Mouse (Mus musculus) heart, embryonic 15.5 days (tissue): Measurements from ENCODE around the gene Igf1. TPM values are rescaled to one million over a fixed set of nuclear protein-coding genes. Genes with fewer than 3 reads are reported as not detected.

Source experiments
- ATAC-seq: fragments of 200-750 bp; cut with Nextera tagmentation; replicated peaks from 2 replicates; pipeline ENCODE4 v1.8.0; 2017; ENCODE audit warnings: low read depth, moderate TSS enrichment; ENCODE audit not compliant: insufficient number of reproducible peaks, insufficient read depth, low FRiP score
- H3K27ac ChIP-seq: fragments of 300-500 bp; sonication (generic); 2 replicates; pipeline ENCODE4 v1.5.1; 2015; ENCODE audit warnings: mild to moderate bottlenecking, inconsistent platforms
- H3K27me3 ChIP-seq: fragments of 300-500 bp; sonication (generic); 2 replicates; pipeline ENCODE4 v1.6.1; 2015; ENCODE audit warnings: inconsistent platforms
- H3K36me3 ChIP-seq: fragments of 300-500 bp; sonication (generic); 2 replicates; pipeline ENCODE4 v1.6.1; 2015; ENCODE audit warnings: mild to moderate bottlenecking, inconsistent platforms
- H3K4me1 ChIP-seq: fragments of 300-500 bp; sonication (generic); replicated peaks from 2 replicates; pipeline ENCODE4 v1.6.1; 2015; ENCODE audit warnings: inconsistent platforms
- H3K4me2 ChIP-seq: fragments of 300-500 bp; sonication (generic); 2 replicates; pipeline ENCODE4 v1.6.1; 2015; ENCODE audit warnings: inconsistent platforms, mild to moderate bottlenecking, moderate library complexity
- H3K4me3 ChIP-seq: fragments of 300-500 bp; sonication (generic); 2 replicates; pipeline ENCODE4 v1.5.1; 2015; ENCODE audit warnings: mild to moderate bottlenecking, inconsistent platforms
- H3K9ac ChIP-seq: fragments of 300-500 bp; sonication (generic); 2 replicates; pipeline ENCODE4 v1.6.1; 2015; ENCODE audit warnings: mild to moderate bottlenecking, inconsistent platforms
- H3K9me3 ChIP-seq: fragments of 300-500 bp; sonication (generic); replicated peaks from 2 replicates; pipeline ENCODE4 v1.6.1; 2016; ENCODE audit warnings: inconsistent platforms
- WGBS: fragments of 180-500 bp; shearing (Covaris S2); methylation state at CpG from one replicate; pipeline ENCODE4 v1.1.7; 2015; ENCODE audit warnings: mixed read lengths; 5-methylcytosine and 5-hydroxymethylcytosine counted together
- polyA plus RNA-seq: library from polyadenylated mRNA; unstranded; fragments of >200 nt; fragmentation: Nextera tagmentation; extraction: Ambion mirVana; gene quantifications from 2 replicates; pipeline ENCODE4 v1.2.1, GENCODE M21; 2015

Igf1 gene
- polyA plus RNA-seq, 1 experiment from 2014 or later = 35.2 TPM

GRCm38 (mm10) chr10:87872854-87873253 is 14.8 kb downstream of the Igf1 start:
- H3K36me3 ChIP-seq = no peaks in the 10 kb centered on the region
- WGBS = 58% methylated on average over 5 of the region's 5 CpGs
- ATAC-seq = no peak

DNA sequence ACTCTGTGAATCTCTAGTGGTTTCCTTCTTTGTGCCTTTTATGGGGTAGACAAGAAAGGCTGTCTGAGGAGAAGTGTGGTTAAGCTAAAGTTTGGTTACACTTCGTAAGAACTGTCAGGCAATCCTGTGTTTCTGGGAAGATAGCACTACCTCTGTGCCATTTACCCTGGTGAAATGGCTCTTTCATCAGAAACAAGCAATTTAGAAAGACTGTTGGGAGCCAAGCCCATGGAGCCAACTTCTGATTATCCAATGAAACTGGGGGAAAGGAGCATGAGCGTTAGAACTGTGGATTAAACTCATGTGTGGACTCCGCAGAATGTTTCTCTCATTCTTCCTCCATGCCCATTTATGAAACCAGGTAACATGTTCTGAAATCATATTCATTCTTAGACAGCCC is 15.5 kb downstream of the Igf1 start:
- Histone ChIP-seq H3K4me1 (peaks cover 19% of the 10 kb centered on the region), H3K36me3 (no peaks in the 10 kb centered on the region), H3K4me2 (no peak overlapping the region), H3K4me3 (no peak overlapping the region), H3K9ac (no peak overlapping the region), H3K9me3 (no peaks in the 10 kb centered on the region), H3K27me3 (no peaks in the 10 kb centered on the region), H3K27ac (no peak overlapping the region)
- ATAC-seq = no peak
- 93% methylated on average over 3 of the region's 3 CpGs for WGBS

More at GRCm38 (mm10) chr10:87872854-87873253, 14.8 kb downstream of the Igf1 start:
- Histone ChIP-seq H3K4me3 (no peak overlapping the region), H3K9ac (no peak overlapping the region), H3K4me2 (peak overlapping the region; percentile 36; the same call in 1 of the 2 replicates), H3K9me3 (no peaks in the 10 kb centered on the region), H3K4me1 (peaks cover 19% of the 10 kb centered on the region), H3K27me3 (no peaks in the 10 kb centered on the region), H3K27ac (peak overlapping the region; percentile 75)

DNA sequence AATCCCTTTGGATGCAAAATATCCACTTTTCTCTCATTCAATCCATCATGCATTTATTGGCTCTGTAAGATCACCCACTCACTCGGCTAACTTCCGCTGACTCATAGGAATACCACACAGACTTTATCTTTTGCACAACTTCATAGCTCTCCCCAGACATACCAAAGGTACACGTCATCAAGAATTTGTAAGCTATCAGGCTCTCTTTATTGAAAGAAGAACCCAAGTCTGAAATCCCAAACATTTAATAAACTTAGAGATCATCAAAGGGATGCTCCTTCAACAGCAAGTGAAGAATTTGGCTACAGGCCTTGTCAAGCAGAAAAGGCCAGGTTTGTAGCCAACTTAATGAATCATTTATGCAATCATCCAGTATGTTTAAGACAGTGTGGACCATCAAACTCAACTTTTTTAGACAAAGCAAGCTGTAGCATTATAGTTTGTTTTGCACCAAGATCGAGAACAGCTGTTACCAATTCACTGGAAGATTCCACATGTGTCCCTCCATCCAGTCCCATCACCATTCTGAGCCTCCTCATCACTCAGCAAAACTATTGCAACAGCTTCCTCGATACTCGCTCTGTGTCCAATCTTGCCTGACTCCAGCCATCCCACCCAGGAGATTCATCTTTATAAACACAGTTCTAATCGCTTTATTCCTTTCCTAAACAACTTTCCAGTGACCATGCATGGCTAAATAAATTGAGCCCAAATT is 22.2 kb downstream of the Igf1 start:
- H3K27me3 ChIP-seq = no peaks in the 10 kb centered on the region
- H3K4me3 ChIP-seq = no peak overlapping the region
- 68% methylated on average over 7 of the region's 7 CpGs for WGBS
- no peak overlapping the region for H3K4me2 ChIP-seq
- no peak overlapping the region for H3K9ac ChIP-seq
- H3K36me3 ChIP-seq = no peaks in the 10 kb centered on the region
- H3K9me3 ChIP-seq = no peaks in the 10 kb centered on the region
- H3K27ac ChIP-seq = no peak overlapping the region
- H3K4me1 ChIP-seq = no peaks in the 10 kb centered on the region
- no peak for ATAC-seq

- Histone ChIP-seq H3K4me3 (no peak overlapping the region), H3K9ac (no peak overlapping the region), H3K4me2 (no peak overlapping the region), H3K9me3 (no peaks in the 10 kb centered on the region), H3K27ac (no peak overlapping the region), H3K36me3 (no peaks in the 10 kb centered on the region), H3K4me1 (no peaks in the 10 kb centered on the region), H3K27me3 (no peaks in the 10 kb centered on the region)
- WGBS = 83% methylated on average over 2 of the region's 2 CpGs
- ATAC-seq = no peak
Measured at GRCm38 (mm10) chr10:87885326-87886040, 27.4 kb downstream of the Igf1 start.

DNA sequence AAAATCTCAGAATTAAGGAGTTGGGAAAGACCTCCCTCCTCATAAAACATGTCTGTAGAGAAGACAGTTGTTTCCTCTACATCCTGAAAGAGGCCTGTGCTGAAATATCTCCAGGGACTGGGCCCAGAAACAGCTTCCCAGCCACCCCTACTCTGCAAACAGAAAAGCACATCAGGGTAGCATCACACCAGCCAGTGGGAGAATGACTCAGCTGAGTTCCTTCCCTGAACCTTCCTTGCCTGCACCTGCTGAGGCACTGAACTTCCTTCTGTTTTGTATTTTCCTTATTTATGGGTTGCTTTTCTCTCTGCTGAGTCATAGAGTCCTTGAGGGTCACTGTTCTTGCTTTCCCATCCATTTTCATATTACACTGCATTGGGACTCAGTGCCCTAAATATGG is 31.8 kb downstream of the Igf1 start:
- no peak overlapping the region for H3K9ac ChIP-seq
- no peak overlapping the region for H3K4me3 ChIP-seq
- H3K27ac ChIP-seq = no peak overlapping the region
- H3K27me3 ChIP-seq = no peaks in the 10 kb centered on the region
- no peaks in the 10 kb centered on the region for H3K36me3 ChIP-seq
- no peaks in the 10 kb centered on the region for H3K9me3 ChIP-seq
- ATAC-seq = no peak
- H3K4me1 ChIP-seq = no peaks in the 10 kb centered on the region
- no peak overlapping the region for H3K4me2 ChIP-seq

- Histone ChIP-seq H3K27ac (no peak overlapping the region), H3K9me3 (no peaks in the 10 kb centered on the region), H3K27me3 (no peaks in the 10 kb centered on the region), H3K4me3 (no peak overlapping the region), H3K4me1 (no peaks in the 10 kb centered on the region), H3K9ac (no peak overlapping the region), H3K4me2 (no peak overlapping the region), H3K36me3 (no peaks in the 10 kb centered on the region)
- ATAC-seq = no peak
Measured at GRCm38 (mm10) chr10:87892256-87892655, 34.2 kb downstream of the Igf1 start.

GRCm38 (mm10) chr10:87893272-87893671 is 35.2 kb downstream of the Igf1 start:
- 67% methylated on average over 1 of the region's 1 CpGs for WGBS
- ATAC-seq = peak; percentile 43; the same call in 1 of the 2 replicates

GRCm38 (mm10) chr10:87894461-87895120 is 36.5 kb downstream of the Igf1 start:
- no peak overlapping the region for H3K27ac ChIP-seq
- H3K36me3 ChIP-seq = no peaks in the 10 kb centered on the region
- H3K4me3 ChIP-seq = no peak overlapping the region
- no peaks in the 10 kb centered on the region for H3K9me3 ChIP-seq
- 83% methylated on average over 4 of the region's 4 CpGs for WGBS
- no peak overlapping the region for H3K4me2 ChIP-seq
- no peak overlapping the region for H3K9ac ChIP-seq
- H3K4me1 ChIP-seq = no peaks in the 10 kb centered on the region
- H3K27me3 ChIP-seq = no peaks in the 10 kb centered on the region
- no peak for ATAC-seq

More at GRCm38 (mm10) chr10:87893272-87893671, 35.2 kb downstream of the Igf1 start:
- no peaks in the 10 kb centered on the region for H3K4me1 ChIP-seq
- no peak overlapping the region for H3K9ac ChIP-seq
- no peaks in the 10 kb centered on the region for H3K36me3 ChIP-seq
- H3K27ac ChIP-seq = no peak overlapping the region
- H3K27me3 ChIP-seq = no peaks in the 10 kb centered on the region
- H3K4me2 ChIP-seq = no peak overlapping the region
- H3K4me3 ChIP-seq = no peak overlapping the region
- no peaks in the 10 kb centered on the region for H3K9me3 ChIP-seq

DNA sequence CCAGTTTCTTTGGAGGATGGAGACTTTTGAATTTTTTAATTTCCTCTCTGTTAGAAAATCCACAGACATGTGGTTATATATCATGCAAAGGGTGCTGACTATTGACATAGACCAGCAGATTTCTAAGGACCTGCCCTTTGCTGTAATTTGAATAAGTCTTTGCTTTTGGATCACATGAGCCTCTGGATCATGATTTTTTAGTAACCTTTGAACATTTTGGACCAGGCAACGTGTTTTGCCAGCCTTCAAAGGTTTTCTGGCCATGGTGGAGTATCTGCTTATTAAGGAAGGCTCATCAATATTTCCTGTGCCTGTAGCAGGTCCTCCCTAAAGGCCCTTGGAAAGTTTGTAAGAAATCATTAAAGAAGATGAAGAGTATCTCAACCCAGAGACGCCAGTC is 37.3 kb downstream of the Igf1 start:
- Histone ChIP-seq H3K9me3 (no peaks in the 10 kb centered on the region), H3K27ac (no peak overlapping the region), H3K27me3 (no peaks in the 10 kb centered on the region), H3K9ac (no peak overlapping the region), H3K4me3 (no peak overlapping the region), H3K4me1 (no peaks in the 10 kb centered on the region), H3K36me3 (no peaks in the 10 kb centered on the region), H3K4me2 (no peak overlapping the region)
- WGBS = 53% methylated on average over 2 of the region's 2 CpGs
- ATAC-seq = no peak

GRCm38 (mm10) chr10:87897331-87897730 is 39.3 kb downstream of the Igf1 start:
- Histone ChIP-seq H3K4me3 (no peak overlapping the region), H3K9me3 (no peaks in the 10 kb centered on the region), H3K4me2 (no peak overlapping the region), H3K4me1 (no peaks in the 10 kb centered on the region), H3K27me3 (no peaks in the 10 kb centered on the region), H3K9ac (no peak overlapping the region), H3K27ac (no peak overlapping the region), H3K36me3 (no peaks in the 10 kb centered on the region)
- 88% methylated on average over 4 of the region's 4 CpGs for WGBS
- no peak for ATAC-seq

GRCm38 (mm10) chr10:87898826-87899225 is 40.8 kb downstream of the Igf1 start:
- no peak overlapping the region for H3K27ac ChIP-seq
- no peaks in the 10 kb centered on the region for H3K27me3 ChIP-seq
- peaks cover 3% of the 10 kb centered on the region for H3K4me1 ChIP-seq
- WGBS = 88% methylated on average over 3 of the region's 3 CpGs
- H3K4me3 ChIP-seq = no peak overlapping the region
- H3K9me3 ChIP-seq = no peaks in the 10 kb centered on the region
- no peak overlapping the region for H3K4me2 ChIP-seq
- H3K9ac ChIP-seq = no peak overlapping the region
- ATAC-seq = no peak
- H3K36me3 ChIP-seq = no peaks in the 10 kb centered on the region
